Mouse (Mus musculus): ENCODE measurements around the gene Dlat. TPM values are rescaled to one million over a fixed set of nuclear protein-coding genes. Genes with fewer than 3 reads are reported as not detected.
"Not testable (repeated sequence)": the region's sequence is repeated elsewhere in the genome, so short reads cannot be mapped to it uniquely, and the experiment has no call there.

The Dlat gene
- polyA plus RNA-seq, 1 experiment: 32.9 TPM

- peak; percentile 29 for DNase-seq (ENCODE audit: low read depth)
- TF ChIP-seq POLR2A (IDR thresholded peaks at IDR 0.05; ENCODE audit: borderline replicate concordance, extremely low read depth, insufficient read depth, insufficient read length, poor library complexity, severe bottlenecking) (no peak), CTCF (IDR thresholded peaks at IDR 0.05; ENCODE audit: borderline replicate concordance, extremely low read depth, insufficient read depth, insufficient read length) (no peak)
These were observed 1.2 kb downstream of the Dlat start for GRCm38 (mm10) chr9:50658391-50658790.

GRCm38 (mm10) chr9:50650503-50650902 is 9.1 kb downstream of the Dlat start:
- no peak for TF ChIP-seq CTCF (IDR thresholded peaks at IDR 0.05; ENCODE audit: borderline replicate concordance, extremely low read depth, insufficient read depth, insufficient read length)
- TF ChIP-seq POLR2A (IDR thresholded peaks at IDR 0.05; ENCODE audit: borderline replicate concordance, extremely low read depth, insufficient read depth, insufficient read length, poor library complexity, severe bottlenecking): no peak
- DNase-seq (ENCODE audit: low read depth): no peak

- DNase-seq (ENCODE audit: low read depth): no peak
- TF ChIP-seq POLR2A (IDR thresholded peaks at IDR 0.05; ENCODE audit: borderline replicate concordance, extremely low read depth, insufficient read depth, insufficient read length, poor library complexity, severe bottlenecking): no peak
- TF ChIP-seq CTCF (IDR thresholded peaks at IDR 0.05; ENCODE audit: borderline replicate concordance, extremely low read depth, insufficient read depth, insufficient read length): no peak
These were observed 12.7 kb downstream of the Dlat start for GRCm38 (mm10) chr9:50646826-50647370.

- TF ChIP-seq POLR2A (IDR thresholded peaks at IDR 0.05; ENCODE audit: borderline replicate concordance, extremely low read depth, insufficient read depth, insufficient read length, poor library complexity, severe bottlenecking): no peak
- TF ChIP-seq CTCF (IDR thresholded peaks at IDR 0.05; ENCODE audit: borderline replicate concordance, extremely low read depth, insufficient read depth, insufficient read length): no peak
- DNase-seq (ENCODE audit: low read depth): no peak
These were observed 25.3 kb downstream of the Dlat start for GRCm38 (mm10) chr9:50634270-50634669.

GRCm38 (mm10) chr9:50633059-50633458 is 26.5 kb downstream of the Dlat start:
- TF ChIP-seq CTCF (IDR thresholded peaks at IDR 0.05; ENCODE audit: borderline replicate concordance, extremely low read depth, insufficient read depth, insufficient read length): peak; percentile 34; the same call in 1 of the 2 replicates
- no peak for TF ChIP-seq POLR2A (IDR thresholded peaks at IDR 0.05; ENCODE audit: borderline replicate concordance, extremely low read depth, insufficient read depth, insufficient read length, poor library complexity, severe bottlenecking)
- peak; percentile 4 for DNase-seq (ENCODE audit: low read depth)

- TF ChIP-seq CTCF (IDR thresholded peaks at IDR 0.05; ENCODE audit: borderline replicate concordance, extremely low read depth, insufficient read depth, insufficient read length): no peak
- TF ChIP-seq POLR2A (IDR thresholded peaks at IDR 0.05; ENCODE audit: borderline replicate concordance, extremely low read depth, insufficient read depth, insufficient read length, poor library complexity, severe bottlenecking): no peak
- no peak for DNase-seq (ENCODE audit: low read depth)
These were observed 27.4 kb downstream of the Dlat start for GRCm38 (mm10) chr9:50632016-50632688.

- DNase-seq (ENCODE audit: low read depth): not testable (repeated sequence)
These were observed 28.7 kb downstream of the Dlat start for GRCm38 (mm10) chr9:50630903-50631302.

GRCm38 (mm10) chr9:50617794-50618330 is 41.7 kb downstream of the Dlat start:
- TF ChIP-seq POLR2A (IDR thresholded peaks at IDR 0.05; ENCODE audit: borderline replicate concordance, extremely low read depth, insufficient read depth, insufficient read length, poor library complexity, severe bottlenecking) (no peak), CTCF (IDR thresholded peaks at IDR 0.05; ENCODE audit: borderline replicate concordance, extremely low read depth, insufficient read depth, insufficient read length) (no peak)
- DNase-seq (ENCODE audit: low read depth): no peak

- TF ChIP-seq POLR2A (IDR thresholded peaks at IDR 0.05; ENCODE audit: borderline replicate concordance, extremely low read depth, insufficient read depth, insufficient read length, poor library complexity, severe bottlenecking) (peak; percentile 31; the same call in 1 of the 2 replicates), CTCF (IDR thresholded peaks at IDR 0.05; ENCODE audit: borderline replicate concordance, extremely low read depth, insufficient read depth, insufficient read length) (no peak)
These were observed 42.6 kb downstream of the Dlat start, which contains the start of the genes Pih1d2 and Nkapd1 for GRCm38 (mm10) chr9:50616766-50617603. Pih1d2 (plus strand) TSS chr9:50617321. Nkapd1 (minus strand) TSS chr9:50617464.

GRCm38 (mm10) chr9:50616161-50616560 is 43.4 kb downstream of the Dlat start:
- no peak for DNase-seq (ENCODE audit: low read depth)
- TF ChIP-seq CTCF (IDR thresholded peaks at IDR 0.05; ENCODE audit: borderline replicate concordance, extremely low read depth, insufficient read depth, insufficient read length) (no peak), POLR2A (IDR thresholded peaks at IDR 0.05; ENCODE audit: borderline replicate concordance, extremely low read depth, insufficient read depth, insufficient read length, poor library complexity, severe bottlenecking) (no peak)

More at GRCm38 (mm10) chr9:50616766-50617603, 42.6 kb downstream of the Dlat start, which contains the start of the genes Pih1d2 and Nkapd1:
- DNase-seq (ENCODE audit: low read depth): peak; percentile 97

GRCm38 (mm10) chr9:50612115-50612514 is 47.5 kb downstream of the Dlat start:
- TF ChIP-seq POLR2A (IDR thresholded peaks at IDR 0.05; ENCODE audit: borderline replicate concordance, extremely low read depth, insufficient read depth, insufficient read length, poor library complexity, severe bottlenecking) (no peak), CTCF (IDR thresholded peaks at IDR 0.05; ENCODE audit: borderline replicate concordance, extremely low read depth, insufficient read depth, insufficient read length) (no peak)
- DNase-seq (ENCODE audit: low read depth): no peak
